ENCODE assay signal across 11 mouse cellular contexts in the genomic region with DNA sequence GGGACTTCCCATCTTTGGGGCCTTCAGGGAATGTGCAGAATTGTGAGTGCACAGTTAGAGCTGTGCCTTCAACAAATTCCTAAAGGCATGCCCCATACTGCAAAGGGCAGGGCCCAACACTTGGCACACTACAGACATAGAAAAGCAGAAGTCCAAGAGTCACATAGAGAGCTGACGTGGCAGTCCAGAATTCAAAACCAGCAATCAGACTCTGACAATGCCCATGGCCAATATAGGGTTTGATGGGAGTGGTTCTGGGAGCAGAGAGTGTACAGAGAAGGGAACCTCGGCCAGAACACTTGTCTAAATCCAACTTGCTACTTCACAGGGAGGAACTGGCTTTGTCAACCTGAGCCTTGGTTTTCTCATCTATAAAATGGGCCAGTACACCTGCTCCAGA.
"Had no signal": no experiment of that assay in that cellular context is flagged by ENCODE, and none has a peak within 500 bp of the region (broad histone marks: within the 10 kb centered on the region; RNA-seq: fewer than 3 reads in every experiment).

No protein-coding gene starts in this region.

- DNase-seq: kidney, postnatal 14 days; layer of hippocampus, postnatal 36 days; liver; liver, embryonic 13.5 days; liver, postnatal 0 days; spleen, adult 18-20 months; thymus, postnatal 4 days had no signal

- H3K4me2 ChIP-seq: limb, embryonic 12.5 days; liver, embryonic 13.5 days; midbrain, embryonic 13.5 days; neural tube, embryonic 12.5 days had no signal

- H3K9ac ChIP-seq: limb, embryonic 12.5 days; liver, embryonic 13.5 days; liver, postnatal 0 days; midbrain, embryonic 13.5 days; neural tube, embryonic 12.5 days had no signal

- H3K4me3 ChIP-seq: limb, embryonic 12.5 days; liver, embryonic 13.5 days; midbrain, embryonic 13.5 days; neural tube, embryonic 12.5 days had no signal

- H3K27me3 ChIP-seq: limb, embryonic 12.5 days; liver, embryonic 13.5 days; midbrain, embryonic 13.5 days; neural tube, embryonic 12.5 days had no signal

- ATAC-seq: liver, postnatal 0 days; midbrain, embryonic 13.5 days had no signal

- H3K4me1 ChIP-seq: limb, embryonic 12.5 days; midbrain, embryonic 13.5 days; neural tube, embryonic 12.5 days had no signal

- H3K9me3 ChIP-seq: limb, embryonic 12.5 days; liver, embryonic 13.5 days; midbrain, embryonic 13.5 days; neural tube, embryonic 12.5 days had no signal

- H3K27ac ChIP-seq: limb, embryonic 12.5 days; liver, embryonic 13.5 days; midbrain, embryonic 13.5 days; neural tube, embryonic 12.5 days; stomach, postnatal 0 days had no signal
